Mouse (Mus musculus) liver, embryonic 14.5 days (tissue): Measurements from ENCODE around the gene Ifna2.

Experiments used
- CTCF ChIP-seq: IDR thresholded peaks from 2 replicates; pipeline ENCODE4 v1.5.1; 2016; ENCODE audit warnings: antibody characterized with exemption, low read depth, control low read depth
- EP300 ChIP-seq: IDR thresholded peaks from 2 replicates; pipeline ENCODE4 v1.6.1; 2016; ENCODE audit warnings: antibody characterized with exemption, low read depth

- TF ChIP-seq CTCF (no peak), EP300 (no peak)
Observed at GRCm38 (mm10) chr4:88726727-88727126, 43.0 kb upstream of the Ifna2 start.
